Mouse (Mus musculus): ENCODE results near the gene Gnaq. TPM values are rescaled to one million over a fixed set of nuclear protein-coding genes. Genes with fewer than 3 reads are reported as not detected.
A peak's percentile ranks its signal among the peaks of the same experiment; 100 is the strongest.

Gene Gnaq
- polyA plus RNA-seq, 1 experiment from 2014 or later: 5.3 TPM

GRCm38 (mm10) chr19:16168653-16169198 lies 36.1 kb downstream of the Gnaq start:
- DNase-seq (no peak), ATAC-seq (no peak)
- no peak for TF ChIP-seq CTCF (IDR thresholded peaks at IDR 0.05; ENCODE audit: low read depth)
- no peak for TF ChIP-seq EP300 (IDR thresholded peaks at IDR 0.05; ENCODE audit: low read depth)
- Histone ChIP-seq H3K4me1 (ENCODE audit: insufficient read depth) (peaks cover 8% of the 10 kb centered on the region), H3K27me3 (ENCODE audit: insufficient read depth, low read length) (no peaks in the 10 kb centered on the region), H3K36me3 (replicated peaks; ENCODE audit: insufficient read depth, low read length) (no peaks in the 10 kb centered on the region), H3K9me3 (ENCODE audit: low read length) (no peaks in the 10 kb centered on the region), H3K9ac (replicated peaks) (no peak overlapping the region), H3K4me3 (ENCODE audit: low read depth, low read length) (no peak overlapping the region), H3K4me2 (ENCODE audit: low read depth, low read length) (no peak overlapping the region), H3K27ac (ENCODE audit: low read depth) (peak overlapping the region; percentile 44)
- WGBS (ENCODE audit: insufficient replicate concordance): 43% methylated on average over 4 of the region's 4 CpGs

DNA sequence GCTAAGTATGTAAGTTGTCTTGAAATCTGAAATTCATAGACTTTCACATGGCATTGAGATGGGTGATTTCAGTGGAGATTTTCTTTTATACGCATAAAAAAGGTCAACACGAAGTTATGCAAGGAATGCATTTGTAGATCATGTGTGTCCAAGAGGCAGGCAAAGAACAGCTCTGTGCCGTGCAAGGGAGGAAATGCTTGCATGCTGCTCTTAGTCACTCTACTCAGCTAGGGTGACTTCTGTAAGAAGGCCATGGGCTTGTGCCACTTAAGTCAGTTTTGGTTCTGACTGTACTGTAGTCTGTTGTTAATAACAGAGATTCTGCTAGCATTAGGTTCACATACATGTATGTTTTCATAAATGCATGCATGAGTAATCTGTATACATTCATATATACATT lies 38.1 kb downstream of the Gnaq start:
- WGBS (ENCODE audit: insufficient replicate concordance): 60% methylated on average over 3 of the region's 3 CpGs
- no peak for ATAC-seq
- H3K27me3 ChIP-seq (ENCODE audit: insufficient read depth, low read length): no peaks in the 10 kb centered on the region

GRCm38 (mm10) chr19:16173721-16174120 lies 41.1 kb downstream of the Gnaq start:
- Histone ChIP-seq H3K4me1 (ENCODE audit: insufficient read depth) (peaks cover 3% of the 10 kb centered on the region), H3K9me3 (ENCODE audit: low read length) (no peaks in the 10 kb centered on the region), H3K36me3 (replicated peaks; ENCODE audit: insufficient read depth, low read length) (no peaks in the 10 kb centered on the region), H3K9ac (replicated peaks) (no peak overlapping the region), H3K27me3 (ENCODE audit: insufficient read depth, low read length) (no peaks in the 10 kb centered on the region), H3K4me3 (ENCODE audit: low read depth, low read length) (no peak overlapping the region), H3K4me2 (ENCODE audit: low read depth, low read length) (no peak overlapping the region), H3K27ac (ENCODE audit: low read depth) (no peak overlapping the region)
- WGBS (ENCODE audit: insufficient replicate concordance): 70% methylated on average over 9 of the region's 9 CpGs
- no peak for ATAC-seq
- TF ChIP-seq CTCF (IDR thresholded peaks at IDR 0.05; ENCODE audit: low read depth) (no peak), EP300 (IDR thresholded peaks at IDR 0.05; ENCODE audit: low read depth) (no peak)
- DNase-seq: no peak

More for the DNA sequence above, 38.1 kb downstream of the Gnaq start:
- TF ChIP-seq EP300 (IDR thresholded peaks at IDR 0.05; ENCODE audit: low read depth) (no peak), CTCF (IDR thresholded peaks at IDR 0.05; ENCODE audit: low read depth) (no peak)
- Histone ChIP-seq H3K9ac (replicated peaks) (no peak overlapping the region), H3K4me1 (ENCODE audit: insufficient read depth) (peaks cover 8% of the 10 kb centered on the region), H3K27ac (ENCODE audit: low read depth) (no peak overlapping the region), H3K36me3 (replicated peaks; ENCODE audit: insufficient read depth, low read length) (no peaks in the 10 kb centered on the region), H3K9me3 (ENCODE audit: low read length) (no peaks in the 10 kb centered on the region), H3K4me2 (ENCODE audit: low read depth, low read length) (no peak overlapping the region), H3K4me3 (ENCODE audit: low read depth, low read length) (no peak overlapping the region)
- DNase-seq: no peak

DNA sequence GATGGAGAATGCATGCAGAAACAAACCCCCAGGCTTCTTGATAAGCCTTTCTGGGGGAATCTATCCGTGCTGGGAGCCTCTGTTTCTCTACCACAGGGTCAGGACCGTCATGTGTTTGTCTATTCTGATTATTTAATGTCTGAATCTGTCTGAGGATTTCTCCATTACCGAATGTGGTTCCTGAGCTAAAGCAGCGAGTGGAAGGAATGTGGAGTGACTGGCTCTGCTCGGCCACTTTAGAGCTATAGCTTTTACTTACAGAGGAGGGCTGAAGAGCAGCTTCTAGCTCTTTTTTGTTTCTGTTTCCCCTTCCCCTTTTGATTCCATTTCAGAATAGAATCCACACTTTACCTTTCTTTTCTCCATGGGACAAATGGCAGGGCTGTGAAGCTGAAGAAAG lies 43.8 kb downstream of the Gnaq start:
- H3K4me3 ChIP-seq (ENCODE audit: low read depth, low read length): no peak overlapping the region
- no peak overlapping the region for H3K9ac ChIP-seq (replicated peaks)
- H3K4me1 ChIP-seq (ENCODE audit: insufficient read depth): peaks cover 5% of the 10 kb centered on the region; the same call in 1 of the 2 replicates
- H3K27ac ChIP-seq (ENCODE audit: low read depth): no peak overlapping the region
- TF ChIP-seq EP300 (IDR thresholded peaks at IDR 0.05; ENCODE audit: low read depth): no peak
- no peak for TF ChIP-seq CTCF (IDR thresholded peaks at IDR 0.05; ENCODE audit: low read depth)
- DNase-seq (no peak), ATAC-seq (no peak)
- no peaks in the 10 kb centered on the region for H3K27me3 ChIP-seq (ENCODE audit: insufficient read depth, low read length)
- WGBS (ENCODE audit: insufficient replicate concordance): 54% methylated on average over 5 of the region's 5 CpGs
- H3K9me3 ChIP-seq (ENCODE audit: low read length): no peaks in the 10 kb centered on the region
- H3K4me2 ChIP-seq (ENCODE audit: low read depth, low read length): no peak overlapping the region
- no peaks in the 10 kb centered on the region for H3K36me3 ChIP-seq (replicated peaks; ENCODE audit: insufficient read depth, low read length)

- Histone ChIP-seq H3K27me3 (ENCODE audit: insufficient read depth, low read length) (no peaks in the 10 kb centered on the region), H3K4me3 (ENCODE audit: low read depth, low read length) (no peak overlapping the region), H3K36me3 (replicated peaks; ENCODE audit: insufficient read depth, low read length) (no peaks in the 10 kb centered on the region), H3K4me2 (ENCODE audit: low read depth, low read length) (no peak overlapping the region), H3K9me3 (ENCODE audit: low read length) (no peaks in the 10 kb centered on the region), H3K9ac (replicated peaks) (no peak overlapping the region), H3K27ac (ENCODE audit: low read depth) (no peak overlapping the region), H3K4me1 (ENCODE audit: insufficient read depth) (peaks cover 13% of the 10 kb centered on the region)
- 79% methylated on average over 8 of the region's 8 CpGs for WGBS (ENCODE audit: insufficient replicate concordance)
- DNase-seq (no peak), ATAC-seq (no peak)
- TF ChIP-seq CTCF (IDR thresholded peaks at IDR 0.05; ENCODE audit: low read depth) (no peak), EP300 (IDR thresholded peaks at IDR 0.05; ENCODE audit: low read depth) (no peak)
These were observed 44.6 kb downstream of the Gnaq start for GRCm38 (mm10) chr19:16177139-16177727.

DNA sequence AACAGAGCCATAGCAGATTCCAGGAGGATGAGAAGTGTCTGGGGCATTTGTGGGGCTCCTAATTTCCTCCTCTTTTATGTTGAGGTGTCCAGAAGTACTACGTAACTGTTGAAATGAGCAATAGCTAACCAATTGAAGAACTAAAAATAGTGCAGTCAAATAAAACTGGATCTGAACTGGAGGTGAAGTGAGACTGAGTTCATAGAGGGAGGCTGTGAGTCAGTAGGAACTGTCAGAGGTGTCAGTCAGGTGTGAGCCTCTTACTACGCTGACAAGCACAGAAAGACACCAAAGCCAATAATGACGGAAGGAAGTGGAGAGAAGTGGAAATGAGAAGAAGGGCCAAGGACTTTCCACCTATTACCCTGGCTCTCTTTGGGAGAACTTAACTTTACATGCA lies 48.6 kb downstream of the Gnaq start:
- DNase-seq (no peak), ATAC-seq (peak; percentile 27; the same call in 1 of the 2 replicates)
- no peaks in the 10 kb centered on the region for H3K36me3 ChIP-seq (replicated peaks; ENCODE audit: insufficient read depth, low read length)
- TF ChIP-seq EP300 (IDR thresholded peaks at IDR 0.05; ENCODE audit: low read depth) (no peak), CTCF (IDR thresholded peaks at IDR 0.05; ENCODE audit: low read depth) (no peak)
- no peak overlapping the region for H3K4me3 ChIP-seq (ENCODE audit: low read depth, low read length)
- WGBS (ENCODE audit: insufficient replicate concordance): 57% methylated on average over 3 of the region's 3 CpGs
- H3K9me3 ChIP-seq (ENCODE audit: low read length): no peaks in the 10 kb centered on the region
- no peak overlapping the region for H3K9ac ChIP-seq (replicated peaks)
- peaks cover 18% of the 10 kb centered on the region for H3K4me1 ChIP-seq (ENCODE audit: insufficient read depth)
- H3K27ac ChIP-seq (ENCODE audit: low read depth): peak overlapping the region; percentile 17; the same call in 1 of the 2 replicates
- no peak overlapping the region for H3K4me2 ChIP-seq (ENCODE audit: low read depth, low read length)
- no peaks in the 10 kb centered on the region for H3K27me3 ChIP-seq (ENCODE audit: insufficient read depth, low read length)
